Mouse (Mus musculus) lung, postnatal 25 days (tissue): ENCODE results near the gene Uchl5.

Source experiments
- DNase-seq: peaks from one replicate; pipeline ENCODE4 v3.0.0; 2022; ENCODE audit warnings: low spot score

Gene Uchl5

GRCm38 (mm10) chr1:143776446-143777411 lies at the start of gene Uchl5, which contains the start of gene Trove2:
TSS of gene Uchl5 (plus strand) at chr1:143777272.
TSS of gene Trove2 (minus strand) at chr1:143777068.
- DNase-seq, result peak; percentile 98

- DNase-seq, result no peak
Measured at GRCm38 (mm10) chr1:143727701-143728445, 49.2 kb upstream of the Uchl5 start.

- DNase-seq, result peak; percentile 21
Measured at GRCm38 (mm10) chr1:143730899-143731298, 46.2 kb upstream of the Uchl5 start.

GRCm38 (mm10) chr1:143731691-143732090 lies 45.4 kb upstream of the Uchl5 start:
- no peak for DNase-seq

GRCm38 (mm10) chr1:143733914-143734410 lies 43.1 kb upstream of the Uchl5 start:
- no peak for DNase-seq

- DNase-seq, result peak; percentile 10
Measured at GRCm38 (mm10) chr1:143738811-143739210, 38.3 kb upstream of the Uchl5 start.

GRCm38 (mm10) chr1:143739361-143740350 lies 37.4 kb upstream of the Uchl5 start:
- DNase-seq, result peak; percentile 90

- DNase-seq, result no peak
Measured at GRCm38 (mm10) chr1:143740581-143740980, 36.5 kb upstream of the Uchl5 start.

GRCm38 (mm10) chr1:143741331-143741730 lies 35.7 kb upstream of the Uchl5 start:
- no peak for DNase-seq

- DNase-seq, result no peak
Measured at GRCm38 (mm10) chr1:143742186-143742585, 34.9 kb upstream of the Uchl5 start.

- DNase-seq, result no peak
Measured at GRCm38 (mm10) chr1:143745871-143746270, 31.2 kb upstream of the Uchl5 start.

- DNase-seq, result no peak
Measured at GRCm38 (mm10) chr1:143762159-143762558, 14.9 kb upstream of the Uchl5 start.

GRCm38 (mm10) chr1:143764443-143764842 lies 12.6 kb upstream of the Uchl5 start:
- no peak for DNase-seq

- DNase-seq, result no peak
Measured at GRCm38 (mm10) chr1:143765801-143766200, 11.3 kb upstream of the Uchl5 start.

- no peak for DNase-seq
Measured at GRCm38 (mm10) chr1:143766238-143766637, 10.8 kb upstream of the Uchl5 start.

- peak; percentile 27 for DNase-seq
Measured at GRCm38 (mm10) chr1:143770444-143771109, 6.5 kb upstream of the Uchl5 start.

GRCm38 (mm10) chr1:143773082-143773481 lies 4.0 kb upstream of the Uchl5 start:
- DNase-seq, result no peak

GRCm38 (mm10) chr1:143773909-143774308 lies 3.2 kb upstream of the Uchl5 start:
- DNase-seq, result no peak

- no peak for DNase-seq
Measured at GRCm38 (mm10) chr1:143777558-143778218, 616 bp downstream of the Uchl5 start.

GRCm38 (mm10) chr1:143788584-143789227 lies 11.6 kb downstream of the Uchl5 start:
- peak; percentile 24 for DNase-seq
